Mouse (Mus musculus): ENCODE results near the gene Serpina1d. TPM values are rescaled to one million over a fixed set of nuclear protein-coding genes. Genes with fewer than 3 reads are reported as not detected.
"Not testable (repeated sequence)": the region's sequence is repeated elsewhere in the genome, so short reads cannot be mapped to it uniquely, and the experiment has no call there.

The Serpina1d gene
- total RNA-seq (2021): not detected

- DNase-seq (ENCODE audit: low spot score); intact Hi-C loops (cut with DNase I): not testable (repeated sequence)
Observed at GRCm38 (mm10) chr12:103773246-103773851, at the start of gene Serpina1d. TSS of gene Serpina1d (minus strand) at chr12:103773592.

- intact Hi-C loops (cut with DNase I); DNase-seq (ENCODE audit: low spot score): not testable (repeated sequence)
Observed at GRCm38 (mm10) chr12:103770597-103770996, 2.8 kb downstream of the Serpina1d start.

- DNase-seq (ENCODE audit: low spot score); intact Hi-C loops (cut with DNase I): not testable (repeated sequence)
Observed at GRCm38 (mm10) chr12:103763083-103763482, 10.3 kb downstream of the Serpina1d start.

- intact Hi-C loops (cut with DNase I); DNase-seq (ENCODE audit: low spot score): not testable (repeated sequence)
Observed at GRCm38 (mm10) chr12:103760316-103760715, 13.1 kb downstream of the Serpina1d start.

GRCm38 (mm10) chr12:103745957-103746356 is 27.4 kb downstream of the Serpina1d start:
- DNase-seq (ENCODE audit: low spot score); intact Hi-C loops (cut with DNase I): not testable (repeated sequence)

GRCm38 (mm10) chr12:103737791-103738580 is 35.4 kb downstream of the Serpina1d start:
- not testable (repeated sequence) for DNase-seq (ENCODE audit: low spot score)

GRCm38 (mm10) chr12:103735566-103735965 is 37.8 kb downstream of the Serpina1d start:
- intact Hi-C loops (cut with DNase I); DNase-seq (ENCODE audit: low spot score): not testable (repeated sequence)

More at GRCm38 (mm10) chr12:103737791-103738580, 35.4 kb downstream of the Serpina1d start:
- intact Hi-C loops (cut with DNase I): not testable (repeated sequence)

- DNase-seq (ENCODE audit: low spot score); intact Hi-C loops (cut with DNase I): not testable (repeated sequence)
Observed at GRCm38 (mm10) chr12:103735101-103735500, 38.3 kb downstream of the Serpina1d start.

Other genes starting within 250 kb of the Serpina1d start
- gene Ppp4r4, start 241.3 kb downstream of the Serpina1d start, total RNA-seq (2021): under 1 TPM; 0.39 to 0.45 TPM
- not detected for gene Serpina10, start 142.1 kb downstream of the Serpina1d start, total RNA-seq (2021)
- gene Serpina6, start 116.4 kb downstream of the Serpina1d start, total RNA-seq (2021): not detected
- not detected for gene Serpina16, start 97.5 kb downstream of the Serpina1d start, total RNA-seq (2021)
- gene Serpina1f, start 78.1 kb downstream of the Serpina1d start, total RNA-seq (2021): not detected
- not detected for gene Serpina1b, start 56.8 kb upstream of the Serpina1d start, total RNA-seq (2021)
- gene Serpina1a, start 90.0 kb upstream of the Serpina1d start, total RNA-seq (2021): not detected
- not detected for gene Serpina1c, start 131.3 kb upstream of the Serpina1d start, total RNA-seq (2021)
- under 1 TPM in 1 of 2 experiments, not detected in 1; 0.20 TPM for gene Serpina1e, start 185.4 kb upstream of the Serpina1d start, total RNA-seq (2021)
- not detected for gene Serpina11, start 216.4 kb upstream of the Serpina1d start, total RNA-seq (2021)
- gene Serpina9, start 240.2 kb upstream of the Serpina1d start, total RNA-seq (2021): under 1 TPM; 0.08 to 0.13 TPM

Data from heart, postnatal 25 days (tissue).